Mouse (Mus musculus) liver, embryonic 14.5 days (tissue): Measurements from ENCODE around the gene Phf11d.

Experiments
- CTCF ChIP-seq: IDR thresholded peaks from 2 replicates; pipeline ENCODE4 v1.5.1; 2016; ENCODE audit warnings: antibody characterized with exemption, low read depth, control low read depth
- EP300 ChIP-seq: IDR thresholded peaks from 2 replicates; pipeline ENCODE4 v1.6.1; 2016; ENCODE audit warnings: antibody characterized with exemption, low read depth

- TF ChIP-seq CTCF = no peak
- TF ChIP-seq EP300 = no peak
Observed at GRCm38 (mm10) chr14:59396999-59397398, 31.7 kb upstream of the Phf11d start.
